Mouse (Mus musculus): ENCODE data around the gene Fam219a. TPM values are rescaled to one million over a fixed set of nuclear protein-coding genes. Genes with fewer than 3 reads are reported as not detected.
A peak's percentile ranks its signal among the peaks of the same experiment; 100 is the strongest.

Fam219a gene
- total RNA-seq, 2 experiments from 2014 or later: 14.5 to 17.3 TPM

DNA sequence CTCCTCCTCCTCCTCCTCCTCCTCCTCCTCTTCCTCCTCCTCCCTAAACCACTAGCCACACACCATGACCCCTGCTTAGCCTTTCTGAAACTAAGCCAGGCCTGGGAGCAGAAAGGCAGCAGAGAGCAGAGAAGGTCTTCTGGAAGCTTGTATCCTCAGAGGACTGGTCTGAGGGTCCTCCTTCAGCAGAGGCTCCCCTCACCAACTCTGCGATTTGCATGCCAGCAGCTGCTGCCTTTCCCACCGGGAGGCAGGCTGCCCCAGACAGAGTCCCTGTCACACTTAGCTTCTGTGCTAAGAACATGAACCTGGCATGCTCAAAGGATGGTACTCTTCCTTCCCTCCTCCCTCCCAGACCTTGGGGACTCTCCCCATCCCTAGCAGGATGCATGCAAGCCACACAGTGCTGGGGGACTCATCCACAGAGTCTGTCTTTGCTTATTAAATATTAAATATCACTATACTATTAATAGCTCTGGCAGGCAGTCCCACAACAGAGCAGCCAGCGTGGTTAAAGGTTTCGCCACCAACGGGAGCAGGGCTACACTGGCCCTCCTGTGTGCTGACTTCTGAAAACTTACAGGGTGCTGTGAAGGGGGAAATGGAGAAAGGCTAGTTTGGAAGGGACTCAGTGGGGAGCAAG is 12.9 kb downstream of the Fam219a start:
- no peak for DNase-seq

GRCm38 (mm10) chr4:41554994-41555663 is 14.2 kb downstream of the Fam219a start:
- intact Hi-C loops (cut with DNase I): loop anchor here (1.0 to 5.0 kb wide), 3 partner anchors 13 to 152 kb away; partner anchors contain the start of gene Nudt2
- peak; percentile 73 to 74 for DNase-seq

More for the DNA sequence above, 12.9 kb downstream of the Fam219a start:
- intact Hi-C loops (cut with DNase I): no loop called here

DNA sequence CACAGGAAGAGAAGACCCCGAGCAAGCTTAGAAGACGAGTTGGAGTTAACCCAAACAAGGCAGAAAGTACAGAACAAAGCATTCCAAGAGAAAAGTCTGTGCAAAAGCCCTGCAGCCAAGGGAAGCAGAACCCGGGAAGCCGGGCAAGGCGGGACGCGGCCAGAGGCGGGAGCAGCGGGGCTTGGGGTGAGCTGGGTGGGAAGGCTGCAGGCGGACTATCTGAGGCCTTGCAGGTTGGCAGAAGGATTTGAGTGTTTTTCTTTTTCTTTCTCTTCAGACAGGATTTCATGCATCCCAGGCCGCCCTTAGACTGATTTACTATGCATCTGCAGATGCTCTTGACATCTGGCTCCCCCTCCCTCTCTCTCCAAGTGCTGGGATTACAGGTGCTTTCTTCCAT is 16.2 kb downstream of the Fam219a start:
- DNase-seq: no peak
- intact Hi-C loops (cut with DNase I): loop anchor here (5.0 kb wide), 1 partner anchor 86 kb away; the partner anchor contains the start of gene Nudt2

GRCm38 (mm10) chr4:41552529-41552928 is 16.8 kb downstream of the Fam219a start:
- peak; percentile 74 to 82 for DNase-seq
- intact Hi-C loops (cut with DNase I): loop anchor here (1.0 to 5.0 kb wide), 3 partner anchors 62 to 99 kb away; partner anchors contain the start of gene Nudt2

DNA sequence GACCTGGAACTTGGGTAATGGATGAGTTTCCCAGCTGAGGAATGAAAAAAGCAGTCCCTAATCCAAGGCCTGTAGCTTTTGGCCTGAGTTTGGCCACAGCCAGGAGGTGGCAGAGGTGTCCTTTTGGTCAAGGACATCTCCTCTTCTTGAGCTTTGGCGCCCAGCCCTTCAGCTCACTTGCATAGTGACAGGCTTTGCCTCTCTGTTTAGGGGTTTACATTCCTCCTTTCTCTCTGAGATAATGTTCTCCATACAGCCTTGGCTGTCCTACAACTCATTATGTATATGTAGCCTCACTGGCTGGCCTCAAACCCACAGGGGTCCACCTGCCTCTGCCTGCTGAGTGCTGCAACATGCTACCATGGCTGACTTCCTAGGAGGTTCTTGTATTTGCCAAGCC is 22.3 kb downstream of the Fam219a start:
- DNase-seq: no peak
- intact Hi-C loops (cut with DNase I): no loop called here

- DNase-seq: peak; percentile 45 to 57
- intact Hi-C loops (cut with DNase I): no loop called here
Measured at GRCm38 (mm10) chr4:41545985-41546384, 23.4 kb downstream of the Fam219a start.

DNA sequence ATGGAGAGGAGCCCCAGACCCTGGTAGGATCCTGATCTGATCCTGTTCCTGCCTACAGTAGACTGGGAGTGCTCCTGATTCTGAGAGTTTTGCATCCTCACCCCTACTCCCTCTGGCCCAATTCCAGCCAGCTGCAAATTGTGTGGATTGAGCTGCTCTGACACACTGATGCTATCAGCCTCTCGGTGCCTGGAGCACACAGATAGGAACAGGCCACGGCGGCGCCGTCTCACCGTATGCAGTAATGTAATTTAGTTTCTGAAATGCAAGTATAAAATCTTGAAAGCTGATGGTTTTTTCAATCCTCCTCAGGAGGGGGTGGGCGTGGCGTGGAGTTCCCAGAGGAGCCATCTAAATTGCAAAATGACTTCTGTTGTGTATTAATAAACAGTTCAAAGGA is 27.2 kb downstream of the Fam219a start:
- intact Hi-C loops (cut with DNase I): no loop called here
- DNase-seq: no peak

DNA sequence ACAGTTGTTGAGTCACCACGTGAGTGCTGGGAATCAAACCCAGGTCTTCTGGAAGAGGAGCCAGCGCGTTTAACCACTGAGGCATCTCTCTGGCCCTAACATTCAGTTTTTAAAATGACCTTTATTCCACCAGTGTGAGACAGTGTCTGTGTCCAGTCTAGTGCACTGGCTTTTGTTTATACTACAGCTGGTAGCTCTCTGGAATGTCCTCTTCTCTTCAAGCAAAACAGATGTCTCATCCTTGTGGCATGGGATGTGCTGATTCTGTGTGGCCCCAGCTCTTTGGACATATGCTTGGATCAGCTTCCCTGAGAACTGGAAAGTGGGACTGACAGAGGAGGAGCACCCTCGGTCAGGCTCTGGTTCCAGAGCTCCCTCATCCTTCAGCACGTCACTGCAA is 34.5 kb downstream of the Fam219a start:
- DNase-seq: no peak
- intact Hi-C loops (cut with DNase I): no loop called here

GRCm38 (mm10) chr4:41532420-41532819 is 36.9 kb downstream of the Fam219a start:
- peak in 1 of 2 experiments; percentile 42 for DNase-seq
- intact Hi-C loops (cut with DNase I): no loop called here

DNA sequence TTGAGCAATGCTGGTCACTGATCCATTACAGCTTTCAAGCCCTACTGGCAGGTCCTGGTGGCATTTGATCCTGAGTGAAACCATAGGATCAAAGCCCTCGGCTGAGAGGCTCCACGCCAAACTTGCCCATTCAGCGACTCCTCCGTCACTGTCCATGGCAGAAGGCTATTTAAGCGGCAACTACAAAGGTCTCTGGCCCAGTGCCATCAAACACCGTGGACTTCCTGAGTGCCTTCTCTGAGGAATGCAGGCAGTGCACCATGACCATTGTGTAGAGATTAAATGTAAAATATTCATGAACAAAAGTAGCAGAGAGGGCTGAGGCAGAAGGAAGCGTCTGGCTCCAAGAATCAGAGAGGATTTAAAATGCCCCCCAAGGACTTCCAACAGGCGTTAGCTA is 41.3 kb downstream of the Fam219a start:
- intact Hi-C loops (cut with DNase I): no loop called here
- DNase-seq: no peak

GRCm38 (mm10) chr4:41527076-41527475 is 42.3 kb downstream of the Fam219a start:
- no peak for DNase-seq
- intact Hi-C loops (cut with DNase I): no loop called here

DNA sequence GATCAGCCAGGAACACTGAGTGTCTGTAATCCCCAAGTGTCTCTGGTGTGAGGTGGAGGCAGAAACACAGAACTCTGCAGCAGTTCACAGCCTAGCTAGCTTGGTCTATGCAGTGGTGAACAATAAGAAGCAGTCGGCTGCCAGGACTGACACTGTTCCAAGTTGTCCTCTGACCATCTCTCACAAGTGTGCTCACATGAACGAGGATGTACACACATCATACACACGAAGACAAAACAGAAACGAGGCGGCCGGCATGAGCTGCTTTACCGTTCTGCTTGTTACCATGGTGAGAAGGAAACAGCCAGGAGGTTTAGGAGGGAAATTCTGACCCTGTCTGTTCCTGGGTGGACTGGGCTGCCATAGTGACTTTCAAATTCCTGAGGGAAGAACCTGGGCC is 42.8 kb downstream of the Fam219a start:
- intact Hi-C loops (cut with DNase I): no loop called here
- DNase-seq: no peak

- intact Hi-C loops (cut with DNase I): no loop called here
- no peak for DNase-seq
Measured at GRCm38 (mm10) chr4:41524829-41525228, 44.5 kb downstream of the Fam219a start.

DNA sequence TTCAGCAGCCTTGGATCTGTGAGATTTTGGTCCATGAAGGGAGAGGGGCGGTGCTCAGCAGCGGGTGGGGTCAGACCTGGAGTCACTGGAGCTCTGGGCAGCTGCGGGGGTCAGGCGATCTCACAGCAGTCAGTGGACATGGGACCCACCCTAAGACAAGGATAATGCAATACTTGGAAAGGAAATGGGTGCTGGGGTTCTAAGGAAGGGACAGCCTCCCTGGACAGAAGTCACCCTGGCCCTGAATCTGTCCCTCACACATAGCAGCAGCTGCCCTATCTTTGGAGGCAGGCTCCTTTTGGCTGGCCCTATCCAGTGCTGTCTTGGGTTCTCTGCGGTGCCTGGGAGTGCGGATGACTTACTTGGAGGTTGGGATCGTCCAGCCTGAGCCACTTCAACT is 45.5 kb downstream of the Fam219a start:
- no peak for DNase-seq
- intact Hi-C loops (cut with DNase I): loop anchor here (2.0 kb wide), 1 partner anchor 91 kb away; no protein-coding TSS in a partner anchor

GRCm38 (mm10) chr4:41522788-41523187 is 46.5 kb downstream of the Fam219a start:
- intact Hi-C loops (cut with DNase I): loop anchor here (2.0 kb wide), 1 partner anchor 92 kb away; no protein-coding TSS in a partner anchor
- peak in 1 of 2 experiments; percentile 55 for DNase-seq

GRCm38 (mm10) chr4:41522136-41522535 is 47.2 kb downstream of the Fam219a start:
- intact Hi-C loops (cut with DNase I): loop anchor here (2.0 kb wide), 1 partner anchor 93 kb away; no protein-coding TSS in a partner anchor
- DNase-seq: no peak

DNA sequence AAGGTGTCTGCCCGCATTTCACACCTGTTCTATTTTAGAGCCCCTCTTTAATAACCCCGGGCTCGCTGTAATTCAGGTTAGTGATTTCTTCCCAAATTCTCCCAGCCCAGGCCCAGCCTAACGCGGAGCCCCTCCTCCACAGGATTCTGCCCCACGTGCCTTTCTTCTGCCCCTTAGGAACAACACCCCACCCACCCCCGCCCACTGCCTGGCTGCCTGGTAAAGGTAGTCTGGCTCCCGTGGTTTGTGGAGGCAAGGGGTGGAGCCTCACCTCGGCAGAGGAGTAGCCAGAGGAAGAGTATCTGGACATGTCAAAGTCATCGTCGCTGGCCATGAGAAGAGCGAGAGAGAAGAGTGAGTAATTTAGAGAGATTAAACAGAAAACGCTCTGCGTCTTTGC is 48.7 kb downstream of the Fam219a start:
- no peak for DNase-seq
- intact Hi-C loops (cut with DNase I): no loop called here

DNA sequence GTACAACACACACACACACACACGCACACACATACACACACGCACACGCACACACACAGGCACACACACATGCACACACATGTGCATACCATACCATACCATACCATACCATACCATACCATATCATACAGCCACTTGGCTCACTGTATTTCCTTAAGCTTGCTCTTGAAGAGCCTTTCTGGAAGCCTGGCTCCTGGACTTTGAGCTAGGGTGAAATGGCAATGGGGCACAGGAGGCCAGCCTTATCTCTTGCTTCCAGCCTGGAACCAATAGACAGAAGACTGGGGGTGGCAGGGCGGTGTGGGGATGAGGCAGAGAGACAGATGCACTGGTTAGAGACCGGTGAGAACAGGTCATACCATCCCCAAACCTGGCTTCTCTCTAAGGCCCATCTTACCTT is 50.1 kb downstream of the Fam219a start:
- intact Hi-C loops (cut with DNase I): no loop called here
- DNase-seq: no peak

DNA sequence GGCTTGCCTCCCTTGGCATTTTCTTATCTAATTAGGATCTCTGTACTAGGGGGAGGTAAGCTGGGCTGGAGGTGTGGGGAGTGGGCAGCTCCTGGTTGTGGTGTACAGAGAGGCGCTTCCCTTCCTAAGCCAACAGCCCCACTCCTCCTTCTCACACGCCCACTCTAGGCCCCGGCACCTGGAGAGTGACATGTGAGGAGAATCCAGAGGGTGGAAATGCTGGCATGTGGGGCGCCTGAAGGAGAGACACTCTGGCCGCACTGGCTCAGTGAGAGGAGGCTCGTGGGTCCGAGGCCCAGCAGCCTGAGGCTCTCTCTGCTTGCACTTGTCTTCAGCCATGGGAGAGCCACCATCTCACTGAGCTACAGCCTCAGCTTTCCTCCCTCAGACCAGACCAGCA is 51.0 kb downstream of the Fam219a start:
- no peak for DNase-seq
- intact Hi-C loops (cut with DNase I): no loop called here

GRCm38 (mm10) chr4:41517233-41517632 is 52.1 kb downstream of the Fam219a start, which contains the start of gene 1110017D15Rik:
TSS of gene 1110017D15Rik (minus strand) at chr4:41517333.
- intact Hi-C loops (cut with DNase I): no loop called here
- DNase-seq: no peak

DNA sequence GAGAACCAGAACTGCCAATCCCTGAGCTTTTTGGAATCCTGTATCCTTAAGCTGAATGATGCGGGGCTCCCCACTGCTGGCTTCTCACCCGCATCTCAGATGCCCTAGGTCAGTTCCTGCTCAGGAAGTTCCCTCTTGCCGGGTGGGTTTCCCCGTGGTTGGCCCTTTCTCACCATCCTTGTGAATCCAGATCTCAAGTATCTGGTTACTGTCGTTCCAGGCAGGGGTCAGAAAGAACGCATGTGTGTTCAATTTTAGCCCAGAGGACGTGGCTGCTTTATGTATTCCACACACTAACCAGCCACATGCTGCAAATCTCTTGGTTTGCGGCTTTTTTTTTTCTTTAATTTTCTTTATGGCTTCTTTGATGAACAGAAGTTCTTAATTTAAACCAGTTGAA is 55.6 kb downstream of the Fam219a start:
- intact Hi-C loops (cut with DNase I): no loop called here
- no peak for DNase-seq

DNA sequence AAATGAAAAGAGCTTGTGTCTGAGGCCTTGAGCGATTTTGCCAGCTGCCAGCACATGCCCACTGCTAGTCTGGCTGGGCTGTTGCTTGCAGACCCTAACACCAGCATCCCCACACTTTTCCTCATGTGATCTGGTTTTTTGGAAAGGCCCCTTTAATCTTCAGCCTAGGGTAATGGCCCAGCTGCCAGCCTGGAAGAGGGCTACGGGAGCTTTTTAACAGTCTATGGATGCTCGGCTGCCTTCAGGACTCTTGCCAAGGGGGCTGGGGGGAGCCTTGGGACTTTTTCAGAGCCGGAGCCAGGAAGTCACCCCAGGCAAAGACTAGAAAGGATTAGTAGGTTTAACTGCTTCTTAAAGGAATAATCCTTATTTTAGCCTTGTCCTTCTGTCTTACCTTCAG is 56.0 kb downstream of the Fam219a start:
- DNase-seq: no peak
- intact Hi-C loops (cut with DNase I): no loop called here
